Mouse (Mus musculus): ENCODE measurements around the gene Uqcr11.

GRCm38 (mm10) chr10:80429800-80430199, 23.2 kb upstream of the Uqcr11 start:
- TF ChIP-seq CTCF (IDR thresholded peaks at IDR 0.05; ENCODE audit: low read depth) (no peak), EP300 (IDR thresholded peaks at IDR 0.05; ENCODE audit: low read depth) (no peak)

All from heart, postnatal 0 days (tissue).